Mouse (Mus musculus): ENCODE data around the gene Cd200r1.

Gene Cd200r1

DNA sequence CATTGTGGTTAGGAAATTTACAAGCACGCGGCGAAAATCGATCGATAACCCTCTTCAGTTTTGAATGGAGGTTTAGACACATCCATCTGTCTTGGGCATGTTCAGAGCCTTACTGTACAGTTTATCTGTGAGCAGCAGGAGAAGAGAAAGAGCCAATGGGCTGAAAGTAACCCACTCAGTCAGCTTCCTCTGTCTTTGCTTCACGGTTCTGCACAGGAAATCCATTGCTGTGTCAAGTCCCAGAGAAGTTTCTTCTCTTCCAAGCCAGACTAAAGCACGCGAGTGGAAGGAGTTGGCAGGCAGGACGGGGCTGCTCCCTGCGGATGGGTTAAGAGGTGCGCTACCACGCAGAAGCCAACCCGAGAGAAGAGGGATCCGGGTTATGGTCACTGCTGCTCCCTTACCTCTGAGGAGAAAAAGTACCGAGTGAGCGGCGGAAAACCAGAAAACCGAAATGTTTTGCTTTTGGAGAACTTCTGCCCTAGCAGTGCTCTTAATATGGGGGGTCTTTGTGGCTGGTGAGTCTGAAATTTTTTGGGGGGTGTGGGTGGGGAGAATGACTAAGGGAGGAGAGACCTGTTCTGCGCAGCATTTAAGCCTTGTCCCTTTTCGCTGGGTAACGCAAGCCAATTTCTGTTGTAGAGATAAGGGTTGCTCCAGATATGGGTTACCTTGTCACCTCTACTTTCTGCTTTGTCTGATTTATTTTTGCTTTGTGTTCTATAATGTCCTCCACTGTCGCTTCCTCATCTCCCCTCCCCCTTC is at the start of gene Cd200r1:
Cd200r1 (plus strand) TSS at position 182 of the 765 bp plus-strand sequence.
- DNase-seq (ENCODE audit: low spot score) = no peak

DNA sequence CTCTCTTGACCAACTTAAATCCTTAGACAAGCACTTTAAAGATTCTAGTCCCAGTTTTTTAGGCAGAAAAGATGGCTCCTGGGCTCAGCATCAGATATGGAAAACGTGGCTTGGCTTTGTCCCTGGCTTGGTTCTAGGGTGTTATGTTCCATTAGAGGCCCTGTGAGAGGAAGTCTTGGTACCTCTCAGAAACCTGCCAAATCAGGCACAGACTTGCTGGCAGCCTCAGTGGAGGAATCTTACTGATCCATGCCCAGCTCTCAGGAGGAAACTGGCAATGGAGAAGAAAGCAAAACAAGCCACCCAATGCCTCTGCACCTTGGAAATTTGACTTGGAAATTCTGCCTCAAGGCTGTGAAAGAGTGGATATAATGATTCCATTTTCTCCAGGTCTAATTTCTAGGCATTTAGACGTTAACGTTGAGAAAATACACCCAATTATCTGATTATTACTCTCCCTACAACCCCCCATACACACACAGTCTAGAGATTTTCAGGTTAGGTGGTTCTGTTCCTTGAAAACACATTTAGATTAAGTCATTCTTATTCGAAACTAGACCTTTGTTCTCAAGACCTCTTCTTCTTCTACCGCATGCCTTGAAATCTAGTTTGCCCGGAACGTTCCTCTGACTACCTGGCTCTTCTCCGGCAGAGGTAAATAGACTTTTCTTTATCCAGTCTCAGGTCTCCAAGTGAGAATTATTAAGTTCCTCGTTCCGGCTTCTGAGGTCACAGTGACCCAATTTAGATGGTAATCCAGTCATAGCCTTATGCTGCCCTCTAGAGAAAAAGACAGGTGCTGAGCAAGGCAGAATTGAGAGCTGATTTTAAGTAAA is 49.0 kb upstream of the Cd200r1 start:
- peak; percentile 38 for DNase-seq (ENCODE audit: low spot score)

DNA sequence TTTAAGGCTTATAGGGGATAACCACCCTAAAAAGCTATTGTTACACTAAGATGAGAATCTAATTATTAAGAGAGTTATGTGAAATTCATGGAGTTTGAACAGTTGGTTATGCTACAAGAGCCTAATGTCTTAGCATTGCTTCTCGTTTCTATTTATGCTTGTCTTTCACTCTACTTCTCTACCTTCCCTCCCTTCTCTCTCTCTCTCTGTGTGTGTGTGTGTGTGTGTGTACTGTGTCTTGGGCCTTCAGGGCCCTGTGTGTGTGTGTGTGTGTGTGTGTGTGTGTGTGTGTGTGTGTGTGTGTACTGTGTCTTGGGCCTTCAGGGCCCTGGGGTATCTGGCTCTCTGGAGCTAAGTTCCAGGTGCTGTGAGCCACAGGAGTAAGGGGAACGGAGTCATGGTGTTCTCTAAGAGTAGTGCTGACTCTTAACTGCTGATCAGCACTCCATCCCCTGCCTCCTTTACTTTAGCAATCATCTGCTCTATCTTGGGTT is 48.3 kb upstream of the Cd200r1 start:
- no peak for DNase-seq (ENCODE audit: low spot score)

DNA sequence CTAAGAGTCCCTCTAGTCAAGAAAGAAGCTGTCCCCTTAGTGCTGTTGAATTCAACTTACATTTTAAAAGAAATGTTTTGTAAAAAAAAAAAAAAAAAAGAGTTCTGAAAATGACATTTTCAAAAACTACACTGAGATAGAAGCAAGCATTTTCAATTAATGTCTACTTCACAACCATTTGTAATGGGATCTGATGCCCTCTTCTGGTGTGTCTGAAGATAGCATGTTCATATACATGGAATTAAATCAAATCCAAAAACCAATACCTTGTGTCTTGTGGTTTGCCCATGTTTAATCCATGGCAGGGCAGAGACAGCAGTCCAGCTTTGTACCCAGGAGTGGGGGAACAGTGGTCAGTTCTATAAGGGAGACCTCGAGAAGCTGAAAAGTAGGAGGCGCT is 47.7 kb upstream of the Cd200r1 start:
- DNase-seq (ENCODE audit: low spot score) = no peak

DNA sequence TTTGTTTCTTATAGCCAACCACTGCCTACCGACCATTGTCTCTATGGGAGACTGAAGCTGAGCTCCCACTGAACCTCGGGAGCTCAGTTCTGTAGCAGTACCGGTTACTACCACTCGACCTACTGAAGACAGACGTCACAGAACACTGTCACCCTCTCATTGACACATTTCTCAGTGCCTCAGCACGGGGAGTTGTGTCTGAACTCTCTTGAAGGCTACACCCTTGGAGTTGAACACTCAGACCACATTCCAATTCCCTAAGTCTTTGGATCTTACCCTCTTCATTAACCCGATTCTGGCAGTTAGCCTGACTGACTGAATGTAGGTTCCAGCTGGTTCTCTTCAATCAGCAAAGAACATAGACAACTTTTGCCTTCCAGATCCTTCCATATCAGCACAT is 46.2 kb upstream of the Cd200r1 start:
- DNase-seq (ENCODE audit: low spot score) = no peak

DNA sequence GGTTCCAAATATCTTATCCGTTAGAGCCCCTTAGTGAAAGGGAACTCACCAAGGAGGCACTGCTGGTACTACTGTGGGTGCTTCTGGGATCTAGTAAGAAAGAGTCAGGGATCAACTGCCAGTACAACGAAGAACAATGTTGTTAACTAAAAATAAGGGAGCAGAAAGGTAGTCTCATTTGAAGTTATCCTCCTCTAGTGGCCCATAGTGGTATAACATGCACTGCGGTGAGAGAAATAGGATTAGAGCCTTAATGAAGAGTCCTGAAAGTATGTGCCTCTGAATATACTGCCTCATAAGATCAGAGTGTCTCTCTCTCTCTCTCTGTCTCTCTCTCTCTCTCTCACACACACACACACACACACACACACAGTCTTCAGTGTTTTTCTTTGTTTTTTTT is 45.0 kb upstream of the Cd200r1 start:
- no peak for DNase-seq (ENCODE audit: low spot score)

DNA sequence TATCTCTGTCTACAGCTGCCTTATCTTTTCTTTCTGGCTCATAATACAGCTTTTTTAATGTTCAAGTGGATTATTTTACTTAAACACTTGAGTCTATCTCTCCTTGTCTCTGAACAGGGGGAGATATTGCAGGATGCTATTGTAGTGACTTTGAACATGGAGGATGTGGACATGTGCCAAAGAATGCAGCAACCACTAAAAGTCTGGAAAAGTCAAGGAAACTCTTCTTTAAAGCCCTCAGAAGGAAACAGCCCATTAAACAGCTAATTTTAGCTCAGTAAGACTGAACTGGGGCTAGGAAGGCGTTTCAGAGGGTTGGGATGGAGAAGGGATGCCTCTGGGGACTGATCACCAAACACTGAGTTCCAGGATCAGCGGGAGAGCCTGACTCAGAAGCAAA is 42.9 kb upstream of the Cd200r1 start:
- DNase-seq (ENCODE audit: low spot score) = no peak

DNA sequence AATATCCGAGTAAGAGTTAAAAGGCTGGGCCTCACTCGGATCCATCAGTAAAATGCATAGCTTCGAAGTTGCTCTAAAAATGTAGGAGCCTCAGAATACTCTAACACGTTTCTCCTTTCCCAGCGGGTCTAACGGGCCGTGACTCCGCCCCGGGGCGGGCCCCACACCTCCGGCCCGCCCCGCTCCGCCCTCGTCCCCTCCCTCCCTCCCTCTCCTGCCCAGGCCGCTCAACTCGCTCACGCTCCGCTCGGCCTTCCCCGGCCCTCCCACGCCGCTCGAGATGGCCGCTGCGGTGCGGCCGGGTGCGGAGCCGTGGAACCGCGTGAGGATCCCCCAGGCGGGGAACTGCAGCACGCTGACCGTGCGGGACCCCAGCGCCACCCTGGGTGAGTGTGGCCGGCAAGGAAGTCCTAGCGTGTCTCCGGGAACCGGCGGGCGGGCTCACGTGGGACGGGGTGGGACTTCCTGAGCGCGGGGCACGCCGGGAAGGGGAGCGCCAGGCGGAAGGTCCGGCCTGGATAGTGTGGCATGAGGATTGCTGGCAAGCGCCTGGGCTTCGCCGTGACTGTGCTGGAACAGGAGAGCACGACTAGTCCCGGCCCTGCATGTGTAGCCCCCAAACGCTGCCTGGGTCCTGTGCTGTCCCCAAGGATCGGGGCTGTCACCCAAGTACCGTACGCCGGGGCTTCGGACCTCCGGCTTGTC is 41.3 kb upstream of the Cd200r1 start, which contains the start of gene Nepro:
Nepro (plus strand) TSS at position 219 of the 705 bp plus-strand sequence.
- peak; percentile 94 for DNase-seq (ENCODE audit: low spot score)

DNA sequence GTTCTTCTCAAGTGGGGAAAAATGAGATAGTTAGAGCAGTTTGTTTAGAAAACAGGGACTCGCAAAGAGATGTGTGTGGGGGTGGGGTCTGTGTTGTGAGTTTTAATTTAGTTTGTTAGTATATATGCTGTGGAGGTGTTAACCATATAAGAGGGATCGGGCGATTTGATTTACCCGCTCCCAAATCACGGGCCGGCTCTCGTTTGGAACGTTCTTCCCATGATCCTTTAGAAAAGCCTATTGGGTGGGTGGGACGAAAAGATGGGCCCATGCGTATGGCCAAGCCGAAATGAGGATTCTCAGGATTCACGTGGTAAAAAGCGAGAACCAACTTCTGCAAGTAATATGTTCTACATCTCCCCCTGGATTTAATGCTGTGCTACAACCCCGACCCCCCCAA is 40.7 kb upstream of the Cd200r1 start:
- peak; percentile 55 for DNase-seq (ENCODE audit: low spot score)

DNA sequence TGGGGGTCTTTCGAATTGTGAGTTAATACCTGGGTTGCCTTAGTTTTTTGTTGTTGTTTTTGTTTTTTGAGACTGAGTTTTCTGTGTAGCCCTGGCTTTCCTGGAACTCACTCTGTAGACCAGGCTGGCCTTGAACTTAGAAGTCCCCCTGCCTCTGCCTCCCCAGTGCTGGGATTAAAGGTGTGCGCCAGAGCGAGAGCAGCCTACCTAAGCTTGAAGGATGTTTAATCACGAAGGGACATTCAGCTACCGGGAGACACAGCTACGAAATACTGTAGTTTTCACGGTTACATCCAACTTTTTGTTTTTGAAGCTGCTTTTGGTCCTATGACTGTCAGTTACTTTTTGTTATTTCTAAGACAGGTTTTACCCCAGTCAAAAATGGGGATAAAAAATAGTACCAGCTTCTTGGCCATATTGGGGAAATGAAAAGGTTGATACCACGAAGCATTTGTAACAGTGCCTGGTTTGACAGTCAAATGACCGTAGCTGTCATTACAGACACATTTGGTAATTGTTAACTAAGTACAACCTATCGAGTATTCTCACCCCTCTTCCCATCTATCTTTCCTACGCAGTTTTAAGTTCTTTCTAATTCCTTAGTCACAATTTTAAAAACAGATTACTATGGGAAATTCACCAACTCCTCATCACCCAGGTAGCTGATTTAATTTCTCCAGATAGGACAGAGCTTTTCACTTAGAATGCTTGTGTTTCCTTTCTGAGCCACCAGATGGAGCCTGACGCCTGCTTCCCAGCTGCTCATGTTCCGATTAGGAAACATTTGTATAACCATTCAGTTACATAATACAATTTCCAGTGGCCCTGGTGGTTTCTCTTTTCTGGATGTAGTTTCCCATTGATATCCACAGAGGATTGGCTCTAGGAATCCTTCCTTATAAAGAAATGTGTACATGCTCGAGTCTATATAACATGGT is 40.0 kb upstream of the Cd200r1 start:
- peak; percentile 88 for DNase-seq (ENCODE audit: low spot score)

DNA sequence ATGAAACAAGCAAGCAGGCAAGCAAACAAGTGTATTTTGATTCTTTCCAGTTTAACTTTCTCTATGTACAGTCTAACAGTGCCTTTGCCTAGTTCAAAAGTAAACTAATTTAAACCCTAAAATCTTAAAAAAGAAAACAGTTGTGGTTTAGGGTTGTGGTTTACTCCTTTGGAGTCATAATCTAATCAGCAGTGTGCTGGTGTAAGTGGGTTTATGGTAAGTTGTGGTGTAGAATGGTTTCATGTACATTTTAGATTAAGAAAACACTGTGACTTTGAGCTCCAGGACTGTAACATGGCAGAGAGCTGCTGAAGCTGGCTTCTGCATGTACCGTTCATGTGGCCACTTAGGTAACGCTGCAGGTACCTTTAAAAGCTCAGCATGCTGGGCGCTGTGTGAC is 38.0 kb upstream of the Cd200r1 start:
- no peak for DNase-seq (ENCODE audit: low spot score)

DNA sequence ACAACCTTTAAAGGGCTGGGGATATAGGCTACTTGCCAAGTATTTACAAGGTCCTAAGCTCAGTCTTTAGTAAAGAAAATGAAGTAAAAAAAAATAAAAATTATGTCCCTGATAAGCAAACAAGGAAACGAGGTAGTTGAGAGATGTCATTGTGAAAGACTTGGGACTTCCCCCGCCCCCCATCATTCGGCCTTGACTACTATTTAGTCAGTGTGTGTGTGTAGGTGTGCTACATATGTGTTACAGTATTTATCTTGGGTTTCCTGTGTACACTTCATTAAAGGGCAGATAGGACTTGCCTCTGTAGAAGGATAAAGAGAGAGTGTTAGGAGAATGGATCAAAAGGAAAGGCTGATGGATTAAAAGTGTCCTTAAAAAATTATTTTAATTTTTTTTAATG is 31.5 kb upstream of the Cd200r1 start:
- DNase-seq (ENCODE audit: low spot score) = no peak

DNA sequence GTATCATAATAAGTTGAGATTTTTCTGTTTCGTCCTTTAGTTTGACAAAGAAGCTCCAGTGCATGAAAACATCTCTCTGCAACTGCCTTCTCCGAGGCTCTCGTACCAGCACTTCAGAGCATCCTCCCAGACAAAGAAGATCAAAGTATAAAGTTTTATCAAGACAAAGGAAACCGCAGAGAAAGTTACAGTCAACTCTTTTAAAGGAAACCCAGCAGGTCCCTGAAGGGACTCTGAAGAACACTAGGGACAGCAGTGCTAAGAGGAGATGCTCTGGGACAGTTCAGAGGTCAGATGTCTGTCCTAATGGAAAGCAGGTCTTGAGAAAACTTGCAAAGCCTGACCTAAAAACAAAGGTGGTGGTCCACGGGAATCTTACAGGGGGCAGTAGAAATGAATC is 29.9 kb upstream of the Cd200r1 start:
- no peak for DNase-seq (ENCODE audit: low spot score)

DNA sequence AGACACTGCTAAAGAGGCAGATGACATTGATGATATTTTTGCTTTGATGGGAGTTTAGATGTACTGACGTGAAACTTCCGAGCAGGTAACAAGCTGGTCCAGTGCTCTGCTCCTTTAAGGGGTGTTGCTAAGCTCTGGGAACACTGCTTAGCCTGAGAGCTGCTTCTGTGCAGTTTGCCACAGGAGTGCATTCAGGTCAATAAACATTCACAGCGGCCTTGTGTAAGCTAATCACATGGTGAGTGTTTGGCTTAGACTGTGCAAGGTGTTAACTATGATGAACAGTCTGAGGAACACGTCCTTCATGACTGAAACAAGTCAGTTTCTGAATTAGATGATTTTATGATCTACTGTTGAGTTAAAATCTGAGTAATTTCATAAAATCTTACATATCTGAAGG is 29.4 kb upstream of the Cd200r1 start:
- DNase-seq (ENCODE audit: low spot score) = no peak

DNA sequence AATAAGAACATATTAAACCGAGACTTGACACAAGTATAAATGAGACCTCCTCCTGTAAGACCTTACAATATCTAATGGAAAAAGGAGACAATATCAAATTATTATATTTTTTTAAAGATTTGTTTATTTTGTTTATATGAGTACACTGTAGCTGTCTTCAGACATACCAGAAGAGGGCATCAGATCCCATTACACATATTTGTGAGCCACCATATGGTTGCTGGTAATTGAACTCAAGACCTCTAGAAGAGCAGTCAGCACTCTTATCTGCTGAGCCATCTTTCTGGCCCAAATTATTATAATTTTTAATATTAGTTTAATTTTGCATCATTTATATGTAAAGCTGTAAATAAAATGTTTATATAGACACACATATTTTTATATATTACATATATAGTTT is 22.8 kb upstream of the Cd200r1 start:
- DNase-seq (ENCODE audit: low spot score) = no peak

DNA sequence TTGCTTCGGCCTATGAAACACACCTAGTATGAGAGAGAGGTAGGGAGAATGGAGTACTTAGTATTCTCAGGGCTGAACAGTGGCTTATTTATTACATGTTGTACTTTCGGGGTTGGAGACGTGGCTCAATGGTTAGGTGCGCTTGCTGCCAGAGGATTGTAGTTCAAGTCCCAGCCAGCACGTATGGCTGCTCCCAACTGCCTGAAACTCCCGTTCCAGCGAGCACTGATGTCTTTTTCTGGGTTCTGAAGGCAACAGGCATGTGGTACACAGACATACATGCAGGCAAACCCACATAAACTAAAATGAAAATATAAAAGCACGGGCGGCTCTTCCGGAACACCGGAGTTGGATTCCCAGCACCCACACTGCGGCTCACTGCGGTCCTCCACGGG is 20.1 kb upstream of the Cd200r1 start:
- no peak for DNase-seq (ENCODE audit: low spot score)

DNA sequence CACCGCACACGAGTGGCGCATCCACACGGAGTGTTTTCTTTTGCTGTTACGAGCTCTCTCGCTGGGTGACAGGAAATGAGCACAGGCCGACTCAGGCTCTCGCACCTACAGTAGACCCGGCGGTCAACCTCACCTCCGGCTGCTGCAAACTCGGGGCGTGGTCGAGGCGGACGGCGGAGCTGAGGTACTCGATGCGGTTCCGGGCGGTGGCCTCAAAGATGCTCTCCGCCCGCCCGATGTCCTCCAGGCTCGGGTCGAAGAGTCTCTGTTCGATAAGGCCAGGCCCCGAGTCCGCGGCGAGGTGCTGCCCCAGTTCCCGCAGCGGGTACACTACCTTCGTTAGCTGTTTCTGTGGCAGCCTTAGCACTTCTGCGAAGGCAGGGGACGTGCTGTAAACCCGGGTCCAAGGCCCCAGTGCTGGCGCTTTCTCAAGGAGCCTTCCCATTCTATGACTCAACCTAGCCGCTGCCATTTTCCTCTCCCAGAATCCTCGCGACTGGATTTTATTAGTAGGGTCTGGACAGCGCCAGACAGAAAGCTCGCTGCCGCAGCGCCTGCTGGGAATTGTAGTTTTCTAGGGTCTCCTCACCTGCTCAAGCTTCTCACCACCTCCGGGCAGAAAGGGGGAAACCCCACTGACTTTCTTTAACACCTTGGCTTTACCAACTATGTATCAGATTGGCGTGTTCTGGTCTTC is 19.5 kb upstream of the Cd200r1 start, which contains the start of gene Gtpbp8:
Gtpbp8 (minus strand) TSS at position 498 of the 697 bp plus-strand sequence.
- DNase-seq (ENCODE audit: low spot score) = peak; percentile 85

DNA sequence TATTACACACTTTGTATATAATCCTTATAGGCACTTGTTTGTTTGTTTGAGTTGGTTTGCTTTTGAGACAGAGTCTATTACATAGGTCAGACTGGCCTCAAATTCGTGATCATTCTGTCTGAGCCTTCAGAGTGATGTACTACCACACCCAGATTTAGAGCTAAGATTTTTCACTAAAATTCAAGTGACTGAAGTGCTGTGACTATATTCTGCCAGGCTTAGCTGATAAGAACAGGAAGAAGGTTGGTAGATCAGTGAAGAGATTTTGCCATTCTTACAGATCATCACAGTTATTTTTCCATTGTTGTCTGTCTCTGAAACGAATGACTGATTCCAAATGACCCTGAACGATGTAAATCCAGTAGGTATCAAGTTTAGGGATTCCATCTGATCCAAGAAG is 17.5 kb upstream of the Cd200r1 start:
- DNase-seq (ENCODE audit: low spot score) = no peak

DNA sequence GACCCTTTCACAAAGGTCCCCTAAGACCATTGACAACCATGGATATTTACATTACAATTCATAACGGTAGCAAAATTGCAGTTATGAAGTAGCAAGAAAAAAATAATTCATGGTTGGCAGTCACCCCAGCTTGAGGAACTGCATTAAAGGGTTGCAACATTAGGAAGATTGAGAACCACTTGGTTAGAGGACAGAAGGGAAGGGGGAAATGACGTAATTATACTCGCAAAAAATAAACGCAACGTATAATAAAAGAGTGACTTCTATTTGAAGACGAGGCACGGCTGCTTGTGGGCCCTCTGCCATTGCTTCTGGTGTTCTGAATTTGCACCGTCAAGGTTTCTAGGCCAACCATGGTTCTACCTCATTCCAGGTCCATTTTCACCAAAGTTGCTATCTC is 7.8 kb upstream of the Cd200r1 start:
- no peak for DNase-seq (ENCODE audit: low spot score)

DNA sequence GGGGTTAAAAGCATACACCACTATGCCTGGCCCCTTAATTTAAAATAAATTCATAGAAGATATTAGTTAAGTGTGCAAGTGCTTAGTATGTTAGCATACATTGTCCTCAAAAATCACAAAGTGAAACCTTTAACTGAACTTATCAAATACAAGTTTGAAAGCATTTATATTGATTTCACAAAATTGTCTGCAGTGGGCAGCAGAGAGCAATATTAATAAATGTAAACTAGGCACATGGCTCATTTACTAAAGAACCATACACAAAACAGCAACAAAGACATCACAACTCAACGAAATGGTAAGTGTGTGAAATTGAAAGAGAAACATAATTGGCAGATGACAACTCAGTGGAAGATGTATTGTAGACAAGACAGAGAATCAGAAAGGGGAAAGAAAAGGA is 3.7 kb upstream of the Cd200r1 start:
- DNase-seq (ENCODE audit: low spot score) = no peak

Data from layer of hippocampus, adult 11-12 months (tissue).